Mouse (Mus musculus) kidney, postnatal 25 days (tissue): Measurements from ENCODE around the gene Parp16.
"Not testable (repeated sequence)": the region's sequence is repeated elsewhere in the genome, so short reads cannot be mapped to it uniquely, and the experiment has no call there.

Source experiments
- DNase-seq, 2 experiments: peaks; one replicate each; pipeline ENCODE4 v3.0.0; 2021; ENCODE audit warnings: mixed read lengths in 2 of 2

Parp16 gene

DNA sequence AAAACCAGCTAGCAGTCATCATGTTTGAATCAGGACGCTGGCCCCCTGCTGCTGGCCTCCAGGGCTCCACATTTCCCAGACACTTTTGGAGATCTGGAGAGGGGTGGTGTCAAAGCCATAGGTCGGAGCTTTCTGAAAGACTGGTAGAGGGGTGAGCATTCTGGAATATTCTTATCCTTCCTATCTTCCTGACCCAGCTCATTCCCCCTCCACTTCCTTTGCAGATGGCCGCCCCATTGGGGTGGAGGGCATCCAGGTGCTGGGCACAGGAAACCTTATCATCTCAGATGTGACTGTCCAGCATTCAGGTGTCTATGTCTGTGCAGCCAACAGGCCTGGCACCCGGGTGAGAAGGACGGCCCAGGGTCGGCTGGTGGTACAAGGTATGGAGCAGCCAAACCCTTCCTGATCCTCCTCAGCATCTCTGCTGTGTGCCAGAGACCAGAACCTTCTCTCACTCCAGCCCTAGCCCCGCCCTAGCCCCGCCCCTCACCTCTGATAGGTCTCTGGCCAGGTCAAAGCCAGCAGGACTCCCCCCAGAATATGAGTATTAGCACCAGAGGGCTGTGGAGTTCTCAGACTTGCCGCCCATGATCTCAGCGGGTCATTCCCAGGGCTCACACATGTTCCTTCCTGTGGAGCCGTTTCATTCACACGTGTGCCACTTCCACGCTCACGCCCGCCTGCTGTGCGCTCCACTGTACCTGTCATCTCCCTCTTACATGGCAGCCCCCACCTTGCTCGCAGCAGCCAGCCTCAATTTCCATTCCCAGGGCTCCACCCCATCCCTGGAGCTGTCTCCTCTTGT, 15.1 kb upstream of the Parp16 start:
- DNase-seq, result no peak

DNA sequence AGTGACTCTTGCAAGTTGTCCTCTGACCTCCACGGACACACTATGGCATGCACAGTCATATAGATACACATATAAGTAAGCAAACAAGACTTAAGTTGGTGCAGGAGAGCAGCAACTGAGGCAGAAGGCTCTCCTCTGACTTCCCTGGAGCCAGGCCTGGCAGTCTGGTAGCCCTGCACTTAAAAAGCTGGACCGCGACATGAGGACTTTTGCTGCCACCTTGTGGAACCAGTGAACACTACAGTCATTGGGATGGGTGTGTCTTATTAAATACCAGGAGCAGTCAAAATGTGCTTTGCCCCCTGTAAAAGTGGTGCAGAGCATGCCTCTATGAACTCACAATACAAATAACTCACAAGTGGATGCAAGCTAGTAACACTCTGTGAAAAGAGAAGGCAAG, 6.6 kb upstream of the Parp16 start:
- peak; percentile 84 to 92 for DNase-seq

DNA sequence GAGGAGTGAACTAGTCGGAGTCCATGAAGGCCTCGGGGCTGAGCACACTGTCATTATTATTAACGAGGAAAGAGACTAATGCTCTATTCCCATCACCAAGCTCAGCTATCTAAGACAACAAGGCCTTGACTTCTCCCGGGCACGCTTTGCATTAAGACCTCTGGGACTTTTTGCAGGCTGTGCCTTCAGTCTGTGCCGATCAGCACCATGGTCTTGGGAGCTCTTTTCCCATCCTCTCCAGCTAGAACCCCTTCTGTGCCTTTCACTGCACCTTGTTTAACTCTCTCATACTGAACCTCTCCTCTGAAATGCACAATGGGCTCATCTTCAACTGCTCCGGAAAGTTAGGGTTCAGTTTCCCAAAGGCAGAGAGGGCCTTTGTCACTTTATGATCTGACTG, 4.8 kb upstream of the Parp16 start:
- DNase-seq, result no peak

DNA sequence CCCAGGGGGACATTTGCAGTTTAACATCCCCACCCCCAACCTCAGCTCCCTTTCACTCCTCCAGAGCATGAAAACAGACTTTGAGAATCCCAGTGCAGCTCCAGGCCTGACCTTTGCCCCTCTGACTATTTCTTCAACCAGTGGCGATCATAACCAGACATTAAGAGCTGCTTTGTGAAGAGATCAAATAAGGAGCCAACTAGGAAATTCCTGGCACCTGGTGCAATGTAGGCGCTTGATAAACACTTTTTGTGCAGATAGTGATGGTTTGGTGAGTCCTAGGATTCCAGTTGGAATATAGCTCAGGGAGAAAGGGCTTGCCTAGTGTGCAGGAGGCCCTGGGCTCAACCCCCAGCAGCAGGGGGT, 3.8 kb upstream of the Parp16 start:
- DNase-seq, result peak in 1 of 2 experiments; percentile 49

DNA sequence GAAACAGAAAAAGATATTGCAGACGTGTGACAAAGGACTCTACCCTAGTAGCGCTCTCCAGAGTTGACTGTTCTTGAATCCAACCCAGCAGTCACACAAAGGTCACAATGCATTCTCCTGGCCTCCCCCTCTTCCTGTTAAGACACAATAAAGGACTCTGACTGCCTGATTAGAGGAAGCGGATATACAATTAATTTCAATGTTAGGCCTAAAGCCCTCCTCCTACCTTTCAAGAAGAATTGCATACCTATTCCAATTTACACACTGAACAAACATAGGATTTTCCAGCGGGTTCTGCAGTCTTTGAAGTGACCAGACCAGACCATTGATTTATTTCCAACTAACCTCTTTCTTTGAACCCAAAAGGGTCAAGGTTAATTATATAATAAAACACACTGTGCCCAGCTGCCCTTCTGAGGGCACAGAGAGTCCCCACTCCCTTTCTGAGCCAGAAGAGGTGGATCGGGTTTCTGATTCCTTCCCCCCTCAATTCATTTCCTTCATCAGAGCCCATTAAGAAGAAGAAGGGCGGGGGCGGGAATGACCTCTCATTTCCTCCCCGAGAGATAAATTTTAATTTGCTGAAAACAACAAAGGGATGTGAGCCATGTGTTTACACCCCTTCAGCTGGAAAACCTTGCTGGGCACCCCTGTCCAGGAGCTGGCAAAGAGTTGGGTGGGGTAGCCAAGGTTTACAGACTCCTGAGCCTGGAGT, 3.2 kb upstream of the Parp16 start:
- no peak for DNase-seq

DNA sequence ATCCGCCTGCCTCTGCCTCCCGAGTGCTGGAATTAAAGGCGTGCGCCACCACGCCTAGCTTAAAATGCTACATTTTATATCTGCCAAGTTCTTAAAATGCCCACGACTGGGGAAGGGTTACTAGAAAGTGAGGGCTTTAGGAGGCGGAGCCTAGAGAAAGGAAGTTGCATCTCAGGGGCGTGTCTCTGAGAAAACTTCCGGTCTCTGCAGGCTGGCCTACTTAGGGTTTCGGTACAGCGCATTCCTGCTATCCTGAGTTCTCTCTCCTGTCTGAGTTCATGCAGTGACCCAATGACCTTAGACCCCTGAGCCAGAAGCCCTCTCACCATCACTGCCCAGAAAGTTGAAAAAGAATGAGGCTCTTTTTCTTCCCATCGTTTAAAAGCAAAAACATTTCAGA, 1.9 kb upstream of the Parp16 start:
- DNase-seq, result no peak

DNA sequence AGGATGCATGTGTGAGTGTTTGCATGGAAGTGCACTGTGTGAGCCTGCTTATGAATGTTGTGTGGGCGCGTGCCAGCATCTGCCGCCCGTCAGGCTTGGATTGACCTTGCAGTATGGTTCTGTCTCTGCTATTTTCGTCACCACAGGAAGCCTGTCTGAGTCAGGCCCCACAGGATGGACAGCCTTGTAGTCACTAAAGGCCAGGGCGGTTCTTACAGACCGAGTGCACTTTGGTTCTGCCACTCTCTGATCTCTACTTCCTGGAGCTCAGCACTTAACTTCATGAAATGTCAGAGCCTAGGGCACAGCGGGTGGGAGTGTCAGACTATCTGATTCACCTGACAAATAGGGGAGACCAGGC, 448 bp downstream of the Parp16 start:
- peak; percentile 58 to 79 for DNase-seq

DNA sequence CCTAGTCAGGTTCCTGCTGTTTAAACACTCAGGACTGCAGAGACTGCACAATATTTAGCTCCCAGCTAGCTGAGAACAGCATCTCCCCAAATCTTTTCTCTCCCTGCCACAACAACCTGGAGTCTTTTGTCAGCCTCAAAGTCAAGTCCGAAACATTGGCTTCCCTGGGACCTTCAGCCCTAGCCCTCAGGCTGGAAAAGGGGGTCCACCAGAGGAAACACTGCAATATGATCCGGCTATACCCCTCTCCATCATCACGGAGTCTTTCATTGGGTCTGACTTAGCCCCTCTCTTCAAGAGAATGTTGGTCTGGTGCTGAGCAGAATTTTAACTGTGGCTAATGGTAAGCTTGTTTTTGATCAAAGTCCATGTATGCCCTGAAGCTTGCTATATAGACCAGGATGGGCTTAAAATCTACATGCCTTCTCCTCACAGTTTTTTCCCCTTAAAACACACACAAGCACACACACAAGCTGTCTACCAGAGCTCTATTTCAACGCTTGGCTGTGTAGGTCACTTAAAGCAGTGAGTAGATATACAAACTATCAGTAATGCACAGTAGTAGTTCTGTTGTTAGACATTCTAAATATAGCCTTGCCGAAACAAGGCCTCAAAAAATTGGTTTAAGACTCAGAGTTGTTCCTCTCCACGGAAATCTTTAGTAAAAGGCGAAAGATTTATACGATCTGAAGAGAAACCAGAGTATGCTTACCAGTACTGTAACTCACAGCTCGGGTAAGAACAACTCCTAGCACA, 1.0 kb downstream of the Parp16 start:
- no peak for DNase-seq

DNA sequence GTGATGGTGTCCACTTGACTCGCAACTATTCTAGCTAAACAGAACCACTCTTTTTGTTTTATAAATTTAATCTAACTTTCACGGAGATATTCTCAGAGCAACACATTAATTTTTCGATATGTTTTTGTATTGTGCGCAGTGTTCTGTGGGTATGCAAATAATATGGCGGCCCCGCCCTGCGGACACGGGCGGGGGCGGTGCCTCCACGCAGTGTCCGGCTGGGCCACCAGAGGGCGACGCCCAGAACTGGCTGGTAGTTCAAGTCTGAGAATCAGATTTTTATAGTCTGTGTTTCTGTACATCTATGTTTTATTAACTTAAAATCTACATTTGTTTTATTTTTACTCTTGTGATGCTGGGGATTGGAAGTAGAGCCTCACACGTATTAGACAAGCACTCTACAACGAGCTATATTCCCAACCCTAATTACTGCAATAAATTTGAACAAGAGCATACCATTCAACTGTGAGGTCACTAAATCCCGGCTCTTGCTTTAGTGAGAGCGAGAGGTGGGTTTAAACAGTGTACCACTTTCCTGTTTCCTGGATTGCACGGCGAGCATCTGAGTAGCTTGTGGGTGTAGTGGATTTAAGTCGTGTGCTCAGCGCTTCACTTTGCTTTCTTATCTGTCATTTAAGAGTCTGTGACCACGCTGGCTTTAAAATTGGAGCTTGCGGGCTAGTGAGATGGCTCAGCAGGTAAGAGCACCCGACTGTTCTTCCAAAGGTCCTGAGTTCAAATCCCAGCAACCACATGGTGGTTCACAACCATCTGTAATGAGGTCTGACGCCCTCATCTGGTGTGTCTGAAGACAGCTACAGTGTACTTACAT, 1.8 kb downstream of the Parp16 start:
- DNase-seq, result peak; percentile 93 to 96

DNA sequence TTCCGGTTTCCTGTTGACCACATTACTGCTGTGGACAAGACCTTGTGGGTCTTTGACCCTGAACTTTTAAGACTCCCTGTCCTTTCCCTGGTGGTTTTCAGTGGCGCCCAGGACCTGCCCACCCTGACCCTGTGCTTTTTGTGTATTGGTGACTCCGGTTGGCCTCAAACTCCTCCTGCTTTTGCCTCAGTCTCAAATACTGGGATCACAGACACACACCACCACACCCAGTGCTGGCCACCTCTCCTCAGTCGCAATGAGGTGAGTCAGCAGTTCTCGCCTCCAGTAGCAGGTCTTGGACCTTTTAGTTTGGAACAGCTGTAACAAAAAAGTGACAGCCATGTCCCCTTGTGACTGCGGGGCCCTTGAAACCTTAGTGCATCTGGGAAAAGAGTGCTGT, 2.7 kb downstream of the Parp16 start:
- no peak for DNase-seq

DNA sequence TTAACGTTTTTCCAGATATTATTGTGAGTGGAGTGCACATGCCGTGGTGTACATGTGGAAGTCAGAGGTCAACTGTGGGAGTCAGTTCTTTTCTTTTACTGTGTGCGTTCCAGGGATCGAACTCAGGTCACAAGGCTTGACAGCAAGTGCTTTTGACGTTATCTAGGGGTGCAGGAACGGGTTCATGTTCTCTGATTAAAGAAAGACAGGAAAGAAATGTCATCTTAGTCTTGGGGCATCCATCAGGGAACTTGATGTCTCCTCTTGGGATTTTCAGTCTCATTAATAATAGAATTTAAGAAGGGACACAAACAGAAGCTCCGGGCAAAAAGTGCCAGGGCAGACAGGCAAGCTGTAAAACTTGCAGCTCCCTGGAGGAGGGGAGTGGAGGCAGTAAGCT, 4.6 kb downstream of the Parp16 start:
- DNase-seq, result no peak

DNA sequence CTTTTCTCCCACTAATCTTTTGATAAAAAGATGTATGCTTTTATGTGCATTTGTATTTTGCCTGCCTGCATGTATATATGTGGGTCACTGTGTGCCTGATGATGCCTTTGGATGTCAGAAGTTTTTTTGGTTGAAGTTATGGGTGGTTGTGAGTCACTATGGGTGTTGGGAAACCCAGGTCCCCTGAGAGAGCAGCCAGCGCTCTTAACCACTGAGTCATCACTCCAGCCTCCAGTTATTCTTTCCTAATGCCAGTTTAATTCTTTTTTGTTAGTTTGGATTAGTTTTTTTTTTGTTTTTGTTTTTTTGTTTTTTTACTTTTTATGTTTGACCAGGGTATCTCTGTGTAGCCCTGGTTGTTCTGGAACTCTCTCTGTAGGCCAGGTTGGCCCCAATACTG, 5.5 kb downstream of the Parp16 start:
- DNase-seq, result peak in 1 of 2 experiments; percentile 56

DNA sequence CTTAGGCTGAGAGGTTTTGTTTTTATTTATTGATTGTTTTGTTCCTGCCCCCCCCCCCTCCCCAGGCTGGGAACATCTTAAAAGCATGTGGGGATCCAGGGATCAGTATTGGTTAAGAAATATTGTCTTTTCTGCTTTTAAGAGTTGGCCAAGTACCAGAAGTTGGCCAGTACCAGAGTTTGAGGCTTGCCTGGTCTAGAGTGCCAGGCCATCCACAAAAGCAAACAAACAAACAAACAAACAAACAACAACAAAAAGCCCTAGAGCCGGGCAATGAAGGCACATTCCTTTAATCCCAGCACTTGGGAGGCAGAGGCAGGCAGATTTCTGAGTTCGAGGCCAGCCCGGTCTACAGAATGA, 5.8 kb downstream of the Parp16 start:
- no peak for DNase-seq

DNA sequence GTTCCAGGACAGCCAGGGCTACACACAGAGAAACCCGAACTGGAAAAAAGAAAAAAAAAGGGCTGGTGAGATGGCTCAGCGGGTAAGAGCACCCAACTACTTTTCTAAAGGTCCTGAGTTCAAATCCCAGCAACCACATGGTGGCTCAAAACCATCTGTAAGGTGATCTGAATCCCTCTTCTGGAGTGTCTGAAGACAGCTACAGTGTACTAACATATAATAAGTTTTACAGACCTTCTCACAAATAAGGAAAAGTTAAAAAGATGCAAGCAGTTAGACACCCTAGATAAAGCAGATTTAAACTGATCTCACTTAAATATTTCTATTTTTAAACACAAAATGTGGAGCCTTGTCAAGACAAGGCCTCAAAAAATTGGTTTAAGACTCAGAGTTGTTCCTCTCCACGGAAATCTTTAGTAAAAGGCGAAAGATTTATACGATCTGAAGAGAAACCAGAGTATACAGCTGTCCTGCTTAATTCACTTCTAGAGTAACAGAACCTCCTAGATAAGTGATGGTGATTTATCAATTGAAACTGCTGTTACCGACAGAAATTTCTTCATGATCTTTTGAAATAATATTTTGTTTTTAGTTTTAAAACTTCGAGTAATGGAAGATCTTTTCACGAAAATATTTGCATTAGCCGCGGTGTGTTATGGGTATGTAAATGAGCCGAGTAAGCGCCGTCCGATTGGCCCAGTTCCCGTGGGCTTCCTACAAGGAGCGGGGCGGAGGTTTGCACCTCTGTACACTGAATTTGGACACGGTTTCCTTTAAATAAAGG, 6.4 kb downstream of the Parp16 start:
- DNase-seq, result peak; percentile 93

DNA sequence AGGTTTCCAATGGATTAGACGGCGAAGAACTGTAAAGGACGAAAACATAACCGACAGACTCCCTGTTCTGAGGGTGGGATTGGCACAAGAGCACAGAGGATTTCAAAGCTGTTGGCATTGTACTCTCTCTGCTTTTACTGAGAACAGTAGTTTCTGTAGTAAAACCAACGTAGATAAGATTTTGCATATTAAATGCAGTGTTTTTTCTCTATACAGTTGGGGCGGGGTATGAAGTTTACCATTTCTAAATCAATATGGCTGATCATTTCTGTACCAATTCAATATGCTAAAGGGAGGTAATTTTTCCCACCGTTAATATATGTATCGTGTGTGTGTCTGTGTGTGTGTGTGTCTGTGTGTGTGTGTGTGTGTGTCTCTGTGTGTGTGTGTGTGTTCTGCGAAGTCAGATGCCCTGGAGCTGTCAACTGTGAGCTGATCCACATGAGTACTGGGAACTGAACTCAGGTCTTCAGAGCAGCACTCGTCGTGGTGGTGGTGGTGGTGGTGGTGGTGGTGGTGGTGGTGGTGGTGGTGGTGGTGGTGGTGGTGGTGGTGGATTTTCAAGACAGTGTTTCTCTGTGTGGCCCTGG, 7.1 kb downstream of the Parp16 start:
- no peak for DNase-seq

DNA sequence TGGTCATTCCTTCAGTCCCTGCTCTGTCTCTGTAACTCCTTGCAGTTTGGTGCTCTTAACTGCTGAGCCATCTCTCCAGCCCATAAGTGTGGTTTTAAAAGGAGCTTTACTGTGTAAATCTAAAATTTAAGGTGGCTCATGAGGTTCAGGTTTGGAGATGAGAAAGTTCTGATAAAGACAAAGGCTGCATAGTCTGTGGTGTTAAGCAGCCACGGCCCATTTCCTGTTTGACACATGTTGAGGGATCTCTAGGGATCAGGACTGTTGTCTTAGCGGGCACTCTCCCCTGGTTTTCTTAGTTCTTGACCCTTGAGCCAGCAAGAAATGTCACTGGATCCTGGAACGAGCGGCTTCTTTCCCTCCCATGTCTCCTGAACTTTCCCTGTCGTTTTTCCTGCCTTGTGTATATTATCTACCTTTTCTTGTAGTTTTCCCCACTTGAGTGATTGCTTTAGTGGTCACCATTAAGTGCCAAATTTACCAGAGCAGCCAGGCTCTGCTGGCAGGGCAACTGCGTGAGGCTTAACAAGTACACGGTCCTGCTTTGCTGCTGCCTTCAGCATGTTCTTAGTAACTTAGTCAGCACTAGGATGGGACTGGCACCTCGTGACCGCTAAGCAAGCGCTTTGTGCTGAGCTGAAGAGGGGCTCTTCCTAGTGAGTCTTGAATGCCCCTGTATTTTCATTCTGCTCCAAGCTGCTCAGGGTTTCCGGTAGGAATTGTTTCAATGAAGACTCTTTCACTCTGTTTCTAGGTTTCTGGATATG, 10.1 kb downstream of the Parp16 start:
- DNase-seq, result peak; percentile 50 to 75

DNA sequence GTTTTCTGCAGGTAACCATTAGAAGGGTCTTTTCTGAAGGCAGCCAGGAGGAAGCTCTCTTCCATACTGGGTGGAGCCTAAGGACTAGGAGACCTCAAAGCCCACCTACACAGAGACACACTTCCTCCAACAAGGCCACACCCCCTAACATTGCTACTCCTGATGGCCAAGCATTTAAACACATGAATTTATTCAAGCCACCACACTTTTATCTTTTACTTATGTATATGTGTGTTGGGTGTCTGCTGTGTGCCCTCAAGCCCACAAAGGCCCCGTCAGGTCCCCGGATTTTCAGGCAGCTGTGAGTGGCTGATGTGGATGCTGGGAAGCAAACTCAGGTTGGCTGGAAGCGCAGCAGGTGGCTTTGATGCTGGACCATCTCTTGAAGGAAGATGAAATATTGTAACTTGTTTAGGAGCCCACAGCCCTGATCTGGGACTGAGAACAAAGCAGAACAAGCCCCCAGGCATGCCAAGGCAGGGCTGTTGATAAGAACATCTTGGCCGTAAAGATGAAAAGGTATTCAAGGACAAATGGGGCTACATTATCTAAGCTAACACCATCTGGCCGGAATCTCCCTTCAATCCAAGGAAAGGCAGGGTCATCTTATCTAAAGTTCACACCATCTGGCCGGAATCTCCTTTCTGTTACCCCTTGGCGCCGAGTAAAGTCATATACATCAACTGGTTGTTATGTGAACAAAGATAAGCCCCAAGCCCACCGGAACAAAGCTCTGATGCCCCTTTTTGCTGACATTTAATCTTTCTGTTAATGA, 12.1 kb downstream of the Parp16 start:
- not testable (repeated sequence) for DNase-seq

DNA sequence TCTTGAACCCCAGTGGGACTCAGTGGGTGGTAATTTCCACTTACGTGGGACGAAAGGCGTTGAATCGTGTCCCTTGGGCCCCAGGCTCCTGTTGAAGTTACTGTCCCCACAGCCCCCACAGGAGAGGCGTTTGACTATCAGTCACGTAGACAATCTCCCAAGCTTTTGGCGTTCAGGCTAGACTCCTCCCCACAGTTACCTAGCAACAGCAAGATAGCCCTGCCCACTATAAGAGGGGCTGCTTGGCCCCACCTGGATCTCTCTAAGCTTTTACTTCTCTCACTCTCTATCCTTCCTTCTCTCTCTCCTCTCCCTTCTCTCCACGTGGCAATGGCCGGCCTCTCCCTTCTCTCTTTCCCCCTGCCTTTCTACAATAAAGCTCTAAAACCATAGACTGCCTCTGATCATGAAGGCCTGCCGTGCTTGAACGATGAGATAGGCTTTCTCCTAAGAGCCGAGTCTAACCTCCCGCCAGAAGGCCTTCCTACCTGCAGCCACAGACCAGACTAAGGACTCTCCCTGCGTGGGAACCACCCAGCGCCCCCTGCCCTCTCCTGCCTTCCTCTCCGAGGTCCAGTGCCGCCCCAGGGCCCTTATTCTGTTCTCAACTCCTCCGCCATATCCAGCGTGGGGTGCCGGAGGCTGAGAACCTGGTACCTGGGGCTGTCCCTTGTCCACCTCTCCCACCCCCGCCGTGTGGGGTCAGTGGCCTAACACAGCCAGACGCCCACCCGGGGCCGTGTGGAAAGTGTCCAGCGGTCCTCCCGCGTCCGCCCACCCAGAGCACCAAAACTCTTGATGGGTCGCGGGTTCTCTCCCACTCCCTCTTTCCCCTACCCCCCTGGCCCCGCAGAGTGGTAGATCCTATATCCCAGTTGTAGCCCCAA, 13.4 kb downstream of the Parp16 start:
- no peak for DNase-seq

DNA sequence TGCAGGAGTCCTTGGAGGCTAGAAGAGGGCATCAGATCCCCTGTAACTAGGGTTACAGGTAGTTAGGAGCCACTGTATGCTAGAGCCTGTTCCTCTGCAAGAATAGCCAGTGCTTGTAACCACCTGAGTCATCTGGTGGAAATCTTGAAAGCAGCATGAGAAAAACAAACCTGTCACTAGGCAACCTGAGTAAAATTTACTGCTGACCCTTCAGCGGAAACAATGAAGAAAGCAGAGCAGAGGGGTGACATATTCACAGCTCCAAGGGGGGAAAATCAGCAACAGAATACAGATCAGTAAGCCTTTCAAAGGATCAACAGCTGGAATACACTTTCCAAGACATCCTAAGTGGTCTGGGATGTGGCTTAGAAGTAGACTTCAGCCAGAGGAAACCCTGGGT, 16.4 kb downstream of the Parp16 start:
- no peak for DNase-seq
